Mouse (Mus musculus): ENCODE measurements around the gene Agpat2. TPM values are rescaled to one million over a fixed set of nuclear protein-coding genes. Genes with fewer than 3 reads are reported as not detected.

The Agpat2 gene
- polyA plus RNA-seq, 1 experiment from 2014 or later = 13.1 TPM

GRCm38 (mm10) chr2:26617928-26618327 is 13.7 kb upstream of the Agpat2 start:
- no peak for ATAC-seq (ENCODE audit: low FRiP score)
- H3K4me3 ChIP-seq = no peak overlapping the region
- H3K9ac ChIP-seq = no peak overlapping the region
- no peak overlapping the region for H3K4me2 ChIP-seq (replicated peaks)
- 0 out of 2 replicates have a peak, but pooled peaks cover 3% of the 10 kb centered on the region for H3K27me3 ChIP-seq
- H3K4me1 ChIP-seq = no peaks in the 10 kb centered on the region
- 63% methylated on average over 7 of the region's 7 CpGs for WGBS
- no peaks in the 10 kb centered on the region for H3K36me3 ChIP-seq
- H3K9me3 ChIP-seq (replicated peaks) = no peaks in the 10 kb centered on the region
- no peak overlapping the region for H3K27ac ChIP-seq

- H3K27ac ChIP-seq = no peak overlapping the region
- H3K4me2 ChIP-seq (replicated peaks) = no peak overlapping the region
- no peak for ATAC-seq (ENCODE audit: low FRiP score)
- H3K27me3 ChIP-seq = 0 out of 2 replicates have a peak, but pooled peaks cover 3% of the 10 kb centered on the region
- no peak overlapping the region for H3K4me3 ChIP-seq
- H3K36me3 ChIP-seq = no peaks in the 10 kb centered on the region
- no peaks in the 10 kb centered on the region for H3K9me3 ChIP-seq (replicated peaks)
- no peaks in the 10 kb centered on the region for H3K4me1 ChIP-seq
- 80% methylated on average over 6 of the region's 6 CpGs for WGBS
- no peak overlapping the region for H3K9ac ChIP-seq
Observed at GRCm38 (mm10) chr2:26617331-26617730, 13.1 kb upstream of the Agpat2 start.

- ATAC-seq (ENCODE audit: low FRiP score) = no peak
- H3K27ac ChIP-seq = no peak overlapping the region
- no peaks in the 10 kb centered on the region for H3K4me1 ChIP-seq
- H3K27me3 ChIP-seq = 0 out of 2 replicates have a peak, but pooled peaks cover 3% of the 10 kb centered on the region
- no peak overlapping the region for H3K4me2 ChIP-seq (replicated peaks)
- H3K9ac ChIP-seq = no peak overlapping the region
- WGBS = 86% methylated on average over 4 of the region's 4 CpGs
- no peak overlapping the region for H3K4me3 ChIP-seq
- H3K36me3 ChIP-seq = no peaks in the 10 kb centered on the region
- no peaks in the 10 kb centered on the region for H3K9me3 ChIP-seq (replicated peaks)
Observed at GRCm38 (mm10) chr2:26615459-26616124, 11.4 kb upstream of the Agpat2 start.

GRCm38 (mm10) chr2:26614903-26615302 is 10.7 kb upstream of the Agpat2 start:
- no peak for ATAC-seq (ENCODE audit: low FRiP score)

GRCm38 (mm10) chr2:26611896-26612295 is 7.7 kb upstream of the Agpat2 start:
- Histone ChIP-seq H3K27me3 (0 out of 2 replicates have a peak, but pooled peaks cover 3% of the 10 kb centered on the region), H3K4me2 (replicated peaks) (no peak overlapping the region), H3K4me3 (no peak overlapping the region), H3K9ac (no peak overlapping the region), H3K36me3 (no peaks in the 10 kb centered on the region), H3K27ac (no peak overlapping the region), H3K9me3 (replicated peaks) (no peaks in the 10 kb centered on the region), H3K4me1 (0 out of 2 replicates have a peak, but pooled peaks cover 6% of the 10 kb centered on the region)
- ATAC-seq (ENCODE audit: low FRiP score) = no peak

More at GRCm38 (mm10) chr2:26614903-26615302, 10.7 kb upstream of the Agpat2 start:
- no peak overlapping the region for H3K9ac ChIP-seq
- H3K4me2 ChIP-seq (replicated peaks) = no peak overlapping the region
- H3K36me3 ChIP-seq = no peaks in the 10 kb centered on the region
- no peaks in the 10 kb centered on the region for H3K4me1 ChIP-seq
- 0 out of 2 replicates have a peak, but pooled peaks cover 3% of the 10 kb centered on the region for H3K27me3 ChIP-seq
- H3K27ac ChIP-seq = no peak overlapping the region
- H3K9me3 ChIP-seq (replicated peaks) = no peaks in the 10 kb centered on the region
- 81% methylated on average over 5 of the region's 5 CpGs for WGBS
- H3K4me3 ChIP-seq = no peak overlapping the region

- no peak for ATAC-seq (ENCODE audit: low FRiP score)
- Histone ChIP-seq H3K9ac (no peak overlapping the region), H3K4me1 (peaks cover 10% of the 10 kb centered on the region; the same call in 1 of the 2 replicates), H3K27ac (no peak overlapping the region), H3K27me3 (peaks cover 6% of the 10 kb centered on the region), H3K36me3 (no peaks in the 10 kb centered on the region), H3K9me3 (replicated peaks) (no peaks in the 10 kb centered on the region), H3K4me2 (replicated peaks) (no peak overlapping the region), H3K4me3 (no peak overlapping the region)
Observed at GRCm38 (mm10) chr2:26611054-26611453, 6.8 kb upstream of the Agpat2 start.

- Histone ChIP-seq H3K9ac (no peak overlapping the region), H3K36me3 (no peaks in the 10 kb centered on the region), H3K4me1 (peaks cover 10% of the 10 kb centered on the region; the same call in 1 of the 2 replicates), H3K27ac (no peak overlapping the region), H3K4me3 (no peak overlapping the region), H3K27me3 (peaks cover 12% of the 10 kb centered on the region), H3K9me3 (replicated peaks) (no peaks in the 10 kb centered on the region), H3K4me2 (replicated peaks) (no peak overlapping the region)
- no peak for ATAC-seq (ENCODE audit: low FRiP score)
- WGBS = 70% methylated on average over 3 of the region's 3 CpGs
Observed at GRCm38 (mm10) chr2:26610526-26610925, 6.3 kb upstream of the Agpat2 start.

- no peak overlapping the region for H3K9ac ChIP-seq
- no peak for ATAC-seq (ENCODE audit: low FRiP score)
- H3K27ac ChIP-seq = no peak overlapping the region
- H3K9me3 ChIP-seq (replicated peaks) = no peaks in the 10 kb centered on the region
- H3K36me3 ChIP-seq = no peaks in the 10 kb centered on the region
- H3K4me3 ChIP-seq = no peak overlapping the region
- H3K27me3 ChIP-seq = peaks cover 20% of the 10 kb centered on the region
- no peak overlapping the region for H3K4me2 ChIP-seq (replicated peaks)
- peaks cover 12% of the 10 kb centered on the region; the same call in 1 of the 2 replicates for H3K4me1 ChIP-seq
Observed at GRCm38 (mm10) chr2:26609261-26609661, 5.0 kb upstream of the Agpat2 start.

GRCm38 (mm10) chr2:26608781-26609180 is 4.6 kb upstream of the Agpat2 start:
- Histone ChIP-seq H3K4me3 (no peak overlapping the region), H3K4me1 (peaks cover 17% of the 10 kb centered on the region; the same call in 1 of the 2 replicates), H3K4me2 (replicated peaks) (no peak overlapping the region), H3K9ac (no peak overlapping the region), H3K36me3 (no peaks in the 10 kb centered on the region), H3K9me3 (replicated peaks) (no peaks in the 10 kb centered on the region), H3K27ac (no peak overlapping the region), H3K27me3 (peaks cover 25% of the 10 kb centered on the region)
- no peak for ATAC-seq (ENCODE audit: low FRiP score)

GRCm38 (mm10) chr2:26607056-26607910 is 3.1 kb upstream of the Agpat2 start:
- ATAC-seq (ENCODE audit: low FRiP score) = no peak
- H3K36me3 ChIP-seq = no peaks in the 10 kb centered on the region
- peaks cover 40% of the 10 kb centered on the region for H3K27me3 ChIP-seq
- H3K9ac ChIP-seq = no peak overlapping the region
- 43% methylated on average over 6 of the region's 6 CpGs for WGBS
- no peak overlapping the region for H3K27ac ChIP-seq
- H3K9me3 ChIP-seq (replicated peaks) = no peaks in the 10 kb centered on the region
- no peak overlapping the region for H3K4me2 ChIP-seq (replicated peaks)
- H3K4me3 ChIP-seq = no peak overlapping the region
- peaks cover 25% of the 10 kb centered on the region for H3K4me1 ChIP-seq

- no peak overlapping the region for H3K4me2 ChIP-seq (replicated peaks)
- no peaks in the 10 kb centered on the region for H3K9me3 ChIP-seq (replicated peaks)
- H3K4me3 ChIP-seq = no peak overlapping the region
- H3K36me3 ChIP-seq = no peaks in the 10 kb centered on the region
- no peak for ATAC-seq (ENCODE audit: low FRiP score)
- no peak overlapping the region for H3K27ac ChIP-seq
- WGBS = 80% methylated on average over 3 of the region's 3 CpGs
- H3K4me1 ChIP-seq = peaks cover 25% of the 10 kb centered on the region
- peaks cover 47% of the 10 kb centered on the region for H3K27me3 ChIP-seq
- H3K9ac ChIP-seq = no peak overlapping the region
Observed at GRCm38 (mm10) chr2:26606579-26606978, 2.4 kb upstream of the Agpat2 start.

- Histone ChIP-seq H3K9me3 (replicated peaks) (no peaks in the 10 kb centered on the region), H3K9ac (no peak overlapping the region), H3K27ac (no peak overlapping the region), H3K4me2 (replicated peaks) (no peak overlapping the region), H3K36me3 (no peaks in the 10 kb centered on the region), H3K4me1 (peaks cover 25% of the 10 kb centered on the region), H3K4me3 (no peak overlapping the region), H3K27me3 (peaks cover 49% of the 10 kb centered on the region)
- no peak for ATAC-seq (ENCODE audit: low FRiP score)
- 86% methylated on average over 8 of the region's 8 CpGs for WGBS
Observed at GRCm38 (mm10) chr2:26605331-26605730, 1.1 kb upstream of the Agpat2 start.
